Mouse (Mus musculus) thymus, postnatal 4 days (tissue): Measurements from ENCODE around the gene Gata5.

Experiments
- DNase-seq: peaks from one replicate; pipeline ENCODE4 v3.0.0; 2021

Gata5 gene

GRCm38 (mm10) chr2:180334551-180334986 is at the start of gene Gata5:
Gene Gata5 (minus strand): TSS chr2:180334699.
- DNase-seq, result no peak

- no peak for DNase-seq
These were observed 42.2 kb upstream of the Gata5 start for GRCm38 (mm10) chr2:180376730-180377129.

- no peak for DNase-seq
These were observed 38.8 kb upstream of the Gata5 start for GRCm38 (mm10) chr2:180373256-180373655.

GRCm38 (mm10) chr2:180368359-180368758 is 33.9 kb upstream of the Gata5 start:
- no peak for DNase-seq

- no peak for DNase-seq
These were observed 32.9 kb upstream of the Gata5 start for GRCm38 (mm10) chr2:180367350-180367749.

GRCm38 (mm10) chr2:180363434-180363720 is 28.9 kb upstream of the Gata5 start:
- DNase-seq, result no peak

GRCm38 (mm10) chr2:180362585-180363433 is 28.3 kb upstream of the Gata5 start:
- no peak for DNase-seq

GRCm38 (mm10) chr2:180359062-180359461 is 24.6 kb upstream of the Gata5 start:
- DNase-seq, result no peak

GRCm38 (mm10) chr2:180353338-180353737 is 18.8 kb upstream of the Gata5 start:
- peak; percentile 64 for DNase-seq

- DNase-seq, result peak; percentile 51
These were observed 16.2 kb upstream of the Gata5 start for GRCm38 (mm10) chr2:180350700-180351099.

GRCm38 (mm10) chr2:180346820-180347497 is 12.5 kb upstream of the Gata5 start:
- peak; percentile 83 for DNase-seq

GRCm38 (mm10) chr2:180343092-180343491 is 8.6 kb upstream of the Gata5 start:
- DNase-seq, result no peak

GRCm38 (mm10) chr2:180342189-180342588 is 7.7 kb upstream of the Gata5 start:
- no peak for DNase-seq

GRCm38 (mm10) chr2:180341229-180341628 is 6.7 kb upstream of the Gata5 start:
- no peak for DNase-seq

- no peak for DNase-seq
These were observed 5.4 kb upstream of the Gata5 start for GRCm38 (mm10) chr2:180339886-180340285.

- DNase-seq, result no peak
These were observed 535 bp downstream of the Gata5 start for GRCm38 (mm10) chr2:180333778-180334550.

GRCm38 (mm10) chr2:180329466-180329865 is 5.0 kb downstream of the Gata5 start:
- no peak for DNase-seq

- no peak for DNase-seq
These were observed 11.7 kb downstream of the Gata5 start for GRCm38 (mm10) chr2:180322674-180323355.

GRCm38 (mm10) chr2:180320216-180320615 is 14.3 kb downstream of the Gata5 start:
- DNase-seq, result no peak

- DNase-seq, result no peak
These were observed 16.9 kb downstream of the Gata5 start for GRCm38 (mm10) chr2:180317591-180317990.

- DNase-seq, result no peak
These were observed 20.2 kb downstream of the Gata5 start for GRCm38 (mm10) chr2:180314292-180314691.

- no peak for DNase-seq
These were observed 23.4 kb downstream of the Gata5 start for GRCm38 (mm10) chr2:180311147-180311546.

GRCm38 (mm10) chr2:180307680-180308079 is 26.8 kb downstream of the Gata5 start:
- DNase-seq, result no peak
